Mouse (Mus musculus): ENCODE data around the gene Pla1a. TPM values are rescaled to one million over a fixed set of nuclear protein-coding genes. Genes with fewer than 3 reads are reported as not detected.

Gene Pla1a
- polyA plus RNA-seq, 1 experiment, result 13.9 TPM

GRCm38 (mm10) chr16:38467091-38467916, 34.4 kb upstream of the Pla1a start:
- peaks cover 13% of the 10 kb centered on the region for H3K36me3 ChIP-seq (ENCODE audit: control insufficient read depth, insufficient read depth)
- no peaks in the 10 kb centered on the region for H3K27me3 ChIP-seq (ENCODE audit: control insufficient read depth, insufficient read depth, insufficient read length)
- H3K4me2 ChIP-seq (ENCODE audit: low read depth), result no peak overlapping the region
- no peak overlapping the region for H3ac ChIP-seq (ENCODE audit: control insufficient read depth, insufficient read length)
- H3K79me2 ChIP-seq (ENCODE audit: control insufficient read depth, insufficient read depth), result peaks cover 96% of the 10 kb centered on the region
- H3K4me3 ChIP-seq, result no peak overlapping the region
- TF ChIP-seq CEBPB (IDR thresholded peaks at IDR 0.05; ENCODE audit: insufficient read depth, poor library complexity, severe bottlenecking) (no peak), REST (IDR thresholded peaks at IDR 0.05; ENCODE audit: insufficient read depth, insufficient read length) (no peak), POLR2A (IDR thresholded peaks at IDR 0.05; ENCODE audit: insufficient read length, low read depth) (no peak), POLR2AphosphoS2 (IDR thresholded peaks at IDR 0.05; ENCODE audit: insufficient read length, low read depth) (no peak), USF1 (IDR thresholded peaks at IDR 0.05; ENCODE audit: low read depth) (no peak), SRF (IDR thresholded peaks at IDR 0.05; ENCODE audit: control insufficient read depth, insufficient read length, low read depth) (no peak), E2F4 (IDR thresholded peaks at IDR 0.05; ENCODE audit: insufficient read depth) (no peak), MYOD1 (IDR thresholded peaks at IDR 0.05; ENCODE audit: control insufficient read depth in 1 of 3, insufficient read length in 2 of 3, low read depth in 2 of 3) (no peak), MAX (IDR thresholded peaks at IDR 0.05; ENCODE audit: low read depth) (no peak)

DNA sequence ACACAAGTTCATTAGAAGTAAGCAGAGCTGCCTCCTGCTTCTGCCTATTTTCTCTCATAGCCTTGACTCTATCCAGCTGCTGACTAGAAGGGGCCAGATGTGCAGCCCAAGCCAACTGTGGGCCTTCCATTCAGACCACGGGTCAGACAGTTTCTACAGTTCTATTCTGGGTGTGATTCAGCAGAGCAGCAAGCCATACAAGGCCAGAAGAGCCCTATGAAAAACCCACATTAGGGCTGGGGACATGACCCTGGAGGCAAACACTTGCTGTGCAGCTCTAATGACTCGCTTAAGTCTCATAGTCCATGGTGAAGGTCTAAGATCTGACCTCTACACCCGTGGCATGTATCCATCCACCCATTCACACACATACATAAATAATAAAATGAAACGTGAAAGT, 33.1 kb upstream of the Pla1a start:
- H3K79me2 ChIP-seq (ENCODE audit: control insufficient read depth, insufficient read depth), result peaks cover 97% of the 10 kb centered on the region
- no peak overlapping the region for H3K4me3 ChIP-seq
- peaks cover 13% of the 10 kb centered on the region for H3K36me3 ChIP-seq (ENCODE audit: control insufficient read depth, insufficient read depth)
- H3K4me2 ChIP-seq (ENCODE audit: low read depth), result no peak overlapping the region
- no peaks in the 10 kb centered on the region for H3K27me3 ChIP-seq (ENCODE audit: control insufficient read depth, insufficient read depth, insufficient read length)
- no peak for TF ChIP-seq E2F4 (IDR thresholded peaks at IDR 0.05; ENCODE audit: insufficient read depth)
- TF ChIP-seq USF1 (IDR thresholded peaks at IDR 0.05; ENCODE audit: low read depth), result no peak
- TF ChIP-seq TCF3 (IDR thresholded peaks at IDR 0.05; ENCODE audit: insufficient read length, low read depth), result no peak
- no peak for TF ChIP-seq TCF12 (IDR thresholded peaks at IDR 0.05; ENCODE audit: insufficient read depth, poor library complexity, severe bottlenecking)
- TF ChIP-seq SRF (IDR thresholded peaks at IDR 0.05; ENCODE audit: control insufficient read depth, insufficient read length, low read depth), result no peak
- TF ChIP-seq REST (IDR thresholded peaks at IDR 0.05; ENCODE audit: insufficient read depth, insufficient read length), result no peak
- no peak for TF ChIP-seq MYOD1 (IDR thresholded peaks at IDR 0.05; ENCODE audit: control insufficient read depth in 1 of 3, insufficient read length in 2 of 3, low read depth in 2 of 3)
- TF ChIP-seq MYOG (IDR thresholded peaks at IDR 0.05; ENCODE audit: control insufficient read depth in 1 of 3, insufficient read depth in 1 of 3, insufficient read length in 2 of 3, low read depth in 2 of 3), result no peak
- no peak overlapping the region for H3ac ChIP-seq (ENCODE audit: control insufficient read depth, insufficient read length)

DNA sequence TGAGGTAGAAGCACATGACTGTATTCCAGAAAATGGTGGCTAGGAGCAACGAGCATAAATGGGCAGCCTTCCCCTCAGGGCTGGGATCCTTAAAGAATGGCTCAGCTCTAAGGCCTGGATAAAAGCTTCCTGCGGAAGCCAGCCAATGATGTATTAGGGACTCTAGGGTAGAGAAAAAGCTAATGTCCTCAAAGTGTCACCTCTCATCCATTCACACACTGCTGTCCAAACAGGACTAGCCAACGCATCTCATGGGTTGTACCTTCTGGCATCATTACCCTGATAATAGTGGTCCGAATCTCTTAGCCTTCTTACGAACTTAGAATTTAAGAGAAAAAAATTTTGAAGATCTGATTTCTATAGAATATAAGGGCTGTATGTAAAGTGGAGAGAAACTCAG, 30.4 kb upstream of the Pla1a start:
- peaks cover 95% of the 10 kb centered on the region for H3K79me2 ChIP-seq (ENCODE audit: control insufficient read depth, insufficient read depth)
- no peak for TF ChIP-seq TCF12 (IDR thresholded peaks at IDR 0.05; ENCODE audit: insufficient read depth, poor library complexity, severe bottlenecking)
- no peak for TF ChIP-seq USF1 (IDR thresholded peaks at IDR 0.05; ENCODE audit: low read depth)
- TF ChIP-seq MYOD1 (IDR thresholded peaks at IDR 0.05; ENCODE audit: control insufficient read depth in 1 of 3, insufficient read length in 2 of 3, low read depth in 2 of 3), result no peak
- no peak for TF ChIP-seq SRF (IDR thresholded peaks at IDR 0.05; ENCODE audit: control insufficient read depth, insufficient read length, low read depth)
- TF ChIP-seq MYOG (IDR thresholded peaks at IDR 0.05; ENCODE audit: control insufficient read depth in 1 of 3, insufficient read depth in 1 of 3, insufficient read length in 2 of 3, low read depth in 2 of 3), result no peak
- no peak for TF ChIP-seq E2F4 (IDR thresholded peaks at IDR 0.05; ENCODE audit: insufficient read depth)
- TF ChIP-seq CEBPB (IDR thresholded peaks at IDR 0.05; ENCODE audit: insufficient read depth, poor library complexity, severe bottlenecking), result no peak
- no peak for TF ChIP-seq POLR2AphosphoS2 (IDR thresholded peaks at IDR 0.05; ENCODE audit: insufficient read length, low read depth)
- no peak for TF ChIP-seq MAX (IDR thresholded peaks at IDR 0.05; ENCODE audit: low read depth)
- TF ChIP-seq TCF3 (IDR thresholded peaks at IDR 0.05; ENCODE audit: insufficient read length, low read depth), result no peak
- TF ChIP-seq REST (IDR thresholded peaks at IDR 0.05; ENCODE audit: insufficient read depth, insufficient read length), result no peak
- no peak for TF ChIP-seq POLR2A (IDR thresholded peaks at IDR 0.05; ENCODE audit: insufficient read length, low read depth)
- H3K36me3 ChIP-seq (ENCODE audit: control insufficient read depth, insufficient read depth), result peaks cover 13% of the 10 kb centered on the region
- no peak overlapping the region for H3K4me3 ChIP-seq
- peak overlapping the region; percentile 65 for H3K4me2 ChIP-seq (ENCODE audit: low read depth)
- no peak overlapping the region for H3ac ChIP-seq (ENCODE audit: control insufficient read depth, insufficient read length)
- no peaks in the 10 kb centered on the region for H3K27me3 ChIP-seq (ENCODE audit: control insufficient read depth, insufficient read depth, insufficient read length)

- H3K4me3 ChIP-seq, result peak overlapping the region; percentile 59
- peak overlapping the region; percentile 65 for H3K4me2 ChIP-seq (ENCODE audit: low read depth)
- TF ChIP-seq MYOD1 (IDR thresholded peaks at IDR 0.05; ENCODE audit: control insufficient read depth in 1 of 3, insufficient read length in 2 of 3, low read depth in 2 of 3), result no peak
- no peak for TF ChIP-seq TCF12 (IDR thresholded peaks at IDR 0.05; ENCODE audit: insufficient read depth, poor library complexity, severe bottlenecking)
- no peaks in the 10 kb centered on the region for H3K27me3 ChIP-seq (ENCODE audit: control insufficient read depth, insufficient read depth, insufficient read length)
- H3K36me3 ChIP-seq (ENCODE audit: control insufficient read depth, insufficient read depth), result peaks cover 9% of the 10 kb centered on the region
- H3K79me2 ChIP-seq (ENCODE audit: control insufficient read depth, insufficient read depth), result peaks cover 83% of the 10 kb centered on the region
- no peak overlapping the region for H3ac ChIP-seq (ENCODE audit: control insufficient read depth, insufficient read length)
Observed at GRCm38 (mm10) chr16:38462161-38462560, 29.2 kb upstream of the Pla1a start.

DNA sequence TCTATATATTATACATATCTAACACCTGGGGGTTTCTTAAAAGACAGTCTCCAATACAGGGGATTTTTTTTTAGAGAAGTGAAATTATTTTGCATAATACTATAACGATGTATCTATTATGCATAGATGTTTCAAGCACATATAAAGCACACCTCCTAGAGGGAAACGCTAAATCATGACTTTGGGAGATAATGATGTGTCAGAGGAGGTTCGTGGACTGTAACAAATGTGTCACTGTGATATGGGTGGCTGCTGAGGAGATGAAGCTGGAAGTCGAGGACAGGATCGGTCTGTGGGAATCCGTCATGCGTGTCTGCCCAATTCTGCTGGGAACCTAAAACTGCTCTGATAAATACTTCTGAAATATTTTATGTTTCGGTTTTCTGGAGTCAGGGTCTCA, 28.8 kb upstream of the Pla1a start:
- Histone ChIP-seq H3K36me3 (ENCODE audit: control insufficient read depth, insufficient read depth) (peaks cover 4% of the 10 kb centered on the region), H3K79me2 (ENCODE audit: control insufficient read depth, insufficient read depth) (peaks cover 79% of the 10 kb centered on the region), H3ac (ENCODE audit: control insufficient read depth, insufficient read length) (no peak overlapping the region), H3K27me3 (ENCODE audit: control insufficient read depth, insufficient read depth, insufficient read length) (no peaks in the 10 kb centered on the region), H3K4me3 (peak overlapping the region; percentile 59), H3K4me2 (ENCODE audit: low read depth) (peak overlapping the region; percentile 65)
- TF ChIP-seq REST (IDR thresholded peaks at IDR 0.05; ENCODE audit: insufficient read depth, insufficient read length) (no peak), CEBPB (IDR thresholded peaks at IDR 0.05; ENCODE audit: insufficient read depth, poor library complexity, severe bottlenecking) (no peak), POLR2AphosphoS2 (IDR thresholded peaks at IDR 0.05; ENCODE audit: insufficient read length, low read depth) (no peak), TCF3 (IDR thresholded peaks at IDR 0.05; ENCODE audit: insufficient read length, low read depth) (no peak), SRF (IDR thresholded peaks at IDR 0.05; ENCODE audit: control insufficient read depth, insufficient read length, low read depth) (no peak), POLR2A (IDR thresholded peaks at IDR 0.05; ENCODE audit: insufficient read length, low read depth) (no peak), TCF12 (IDR thresholded peaks at IDR 0.05; ENCODE audit: insufficient read depth, poor library complexity, severe bottlenecking) (no peak)

All from myocyte (in vitro differentiated cells).